Mouse (Mus musculus) frontal cortex, postnatal 10 days (tissue): ENCODE measurements around the gene Rnf10.

ENCODE experiments used
- DNase-seq, 2 experiments: peaks; one replicate each; pipeline ENCODE4 v3.0.0; 2022; ENCODE audit warnings: low spot score in 2 of 2, mixed read lengths in 1 of 2

Rnf10 gene

DNA sequence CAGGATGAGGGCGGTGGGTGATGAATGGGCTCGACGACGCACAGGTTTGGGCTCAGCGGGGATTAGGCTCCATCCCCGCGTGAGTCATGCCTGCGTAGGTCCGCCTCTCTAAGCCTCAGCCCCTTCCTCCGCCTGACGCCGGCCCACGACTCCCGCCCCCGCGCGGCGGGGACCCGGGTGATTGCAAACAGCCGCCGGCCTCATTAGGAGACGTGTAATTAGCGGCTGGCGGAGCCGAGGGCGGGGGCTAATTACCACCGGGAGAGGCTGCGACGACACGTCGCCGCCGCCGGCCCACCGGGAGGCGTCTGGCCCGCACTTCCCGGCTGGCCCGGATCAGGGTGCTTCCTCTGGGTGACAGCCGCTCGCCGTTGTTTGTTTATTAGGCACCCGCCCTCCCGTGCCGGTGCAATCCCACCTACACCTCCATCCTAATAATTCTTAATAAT lies 37.4 kb downstream of the Rnf10 start:
- peak; percentile 71 to 76 for DNase-seq

DNA sequence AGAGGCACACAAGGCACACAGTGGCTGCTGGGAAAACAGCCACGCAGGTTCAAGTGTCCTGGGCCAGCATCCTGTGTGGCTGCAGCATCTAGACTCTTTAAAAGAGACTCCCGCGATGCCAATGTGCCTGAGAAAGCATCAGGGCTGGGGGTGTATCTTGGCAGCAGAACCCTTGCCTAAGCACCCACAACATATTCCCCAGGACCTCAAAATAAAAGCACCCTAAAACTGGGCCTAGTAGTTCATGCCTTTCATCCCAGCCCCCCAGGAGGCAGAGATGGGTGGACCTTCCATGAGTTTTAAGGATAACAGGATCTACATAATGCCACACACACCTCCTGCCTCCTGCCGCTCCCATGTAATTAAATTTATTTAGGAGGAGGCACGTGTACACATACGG lies 38.2 kb downstream of the Rnf10 start:
- DNase-seq = no peak

DNA sequence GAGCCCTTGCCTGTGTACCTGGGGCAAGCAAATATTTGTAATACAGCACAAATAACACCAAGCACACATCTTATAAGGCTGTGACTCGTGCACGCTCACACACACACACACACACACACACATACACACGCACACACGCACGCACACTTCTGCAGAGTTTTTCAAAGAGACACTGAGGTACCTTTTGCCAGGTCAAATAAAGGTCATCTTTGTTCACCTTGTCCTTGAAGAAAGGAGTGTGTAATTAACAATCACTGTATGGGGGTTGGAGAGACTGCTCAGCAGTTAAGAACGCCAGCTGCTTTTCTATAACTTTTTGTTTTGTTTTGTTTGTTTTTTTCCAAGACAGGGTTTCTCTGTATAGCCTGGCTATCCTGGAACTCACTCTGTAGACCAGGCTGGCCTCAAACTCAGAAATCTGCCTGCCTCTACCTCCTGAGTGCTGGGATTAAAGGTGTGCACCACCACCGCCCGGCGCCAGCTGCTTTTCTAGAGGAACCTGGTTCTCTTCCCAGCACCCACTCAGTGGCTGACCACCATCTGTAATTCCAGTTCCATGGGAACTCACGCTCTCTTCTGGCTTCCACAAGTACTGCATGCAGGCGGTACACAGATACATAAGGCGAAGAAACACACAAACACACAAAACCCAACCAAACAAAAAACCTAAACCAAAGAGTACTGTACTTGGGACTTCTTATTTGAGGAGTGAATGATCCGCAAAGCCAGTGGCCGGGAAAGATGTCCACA lies 39.5 kb downstream of the Rnf10 start:
- no peak for DNase-seq

DNA sequence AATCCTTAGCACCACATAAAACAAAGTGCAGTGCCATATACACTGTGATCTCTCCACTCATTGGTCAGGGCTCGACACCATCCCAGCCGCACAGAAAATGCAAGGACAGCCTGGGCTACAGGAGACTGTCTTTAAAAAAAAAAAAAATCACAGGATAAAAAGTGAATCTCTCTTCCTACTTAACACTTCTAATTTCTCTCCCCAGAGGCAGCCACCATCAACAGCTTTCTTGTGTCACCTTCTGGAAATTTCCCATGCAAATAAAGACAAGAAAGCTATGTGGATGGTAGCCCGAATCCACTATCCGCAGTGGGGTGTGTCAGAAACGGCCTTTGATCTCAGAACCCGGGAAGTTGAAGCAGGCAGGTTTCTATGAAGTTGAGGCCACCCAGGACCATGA lies 40.2 kb downstream of the Rnf10 start:
- no peak for DNase-seq

DNA sequence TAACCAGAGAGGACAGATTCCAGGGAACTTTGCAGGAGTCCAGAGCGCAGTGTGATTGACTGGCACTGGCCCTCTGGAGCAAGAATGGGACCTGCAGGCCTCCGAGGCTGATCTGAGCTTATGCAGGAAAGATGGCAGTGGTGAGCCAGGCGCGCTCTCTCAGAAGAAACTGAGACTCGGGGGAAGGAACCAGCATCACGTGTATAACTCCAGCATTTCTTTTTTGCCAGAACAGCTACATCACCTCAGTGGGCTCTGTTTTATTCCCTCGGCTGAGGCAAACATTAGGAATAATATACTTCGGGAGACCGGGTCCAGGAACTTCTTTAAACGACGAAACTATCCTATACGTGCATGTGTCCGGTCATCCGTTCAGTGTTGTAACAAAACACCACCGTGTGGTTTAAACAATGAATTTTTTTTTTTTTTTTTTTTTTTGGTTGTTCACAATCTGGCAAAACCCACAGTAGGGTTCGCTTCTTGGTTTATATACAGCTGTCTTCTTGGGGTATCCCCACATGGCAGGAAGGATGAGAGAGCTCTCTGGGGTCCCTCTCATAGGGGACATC lies 41.1 kb downstream of the Rnf10 start:
- DNase-seq = no peak

DNA sequence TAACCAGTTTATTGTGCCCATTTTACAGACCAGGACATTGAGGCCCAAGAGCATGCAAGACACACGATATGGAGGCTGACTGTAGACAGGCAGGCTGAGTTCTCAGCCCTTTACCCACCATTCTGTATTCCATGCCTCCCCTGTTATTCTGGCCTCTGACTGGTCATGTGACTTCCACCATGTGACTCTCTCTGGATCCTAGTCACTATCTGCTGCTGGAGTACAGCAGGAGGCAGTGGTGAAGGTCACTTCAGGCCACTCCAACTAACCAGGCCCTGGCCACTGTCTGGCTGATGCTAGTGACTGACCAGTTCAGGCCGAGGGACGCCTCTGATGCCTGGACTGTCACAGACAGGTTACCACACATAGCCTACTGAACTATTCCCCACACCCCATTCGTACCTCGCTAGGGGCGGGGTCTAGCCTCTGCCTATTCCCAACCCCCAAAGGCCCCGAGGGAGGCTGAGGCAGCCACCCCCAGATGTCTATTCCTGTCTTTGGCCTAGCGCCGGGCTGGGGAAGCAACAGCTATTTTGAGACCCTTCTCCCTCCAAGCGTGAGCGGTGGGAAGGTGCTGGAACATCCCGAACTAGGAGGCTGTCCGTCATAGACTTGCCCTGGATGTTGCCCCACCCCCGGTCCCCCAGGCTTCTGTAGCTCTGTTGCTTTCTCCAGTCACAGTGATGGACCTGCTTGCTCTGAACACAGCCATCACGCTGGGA lies 41.7 kb downstream of the Rnf10 start:
- DNase-seq = peak; percentile 49 to 67

DNA sequence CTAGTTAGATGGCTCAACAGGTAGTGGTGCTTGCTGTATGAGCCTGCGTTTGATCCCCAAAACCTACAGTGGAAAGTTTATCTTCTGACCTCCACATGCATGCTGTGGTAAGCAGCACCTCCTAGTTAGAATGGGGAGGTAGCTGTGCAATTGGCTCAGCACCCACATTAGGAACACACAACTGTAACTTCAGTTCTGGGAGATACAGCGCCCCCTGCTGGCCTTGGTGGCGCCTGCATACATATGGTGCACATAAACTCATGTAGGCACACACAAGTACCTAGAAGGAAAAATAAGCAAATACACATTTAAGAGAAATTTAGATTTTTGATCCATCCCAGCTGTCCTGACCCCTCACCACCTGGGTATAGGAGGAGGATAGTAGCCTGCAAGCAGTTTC lies 50.2 kb downstream of the Rnf10 start:
- no peak for DNase-seq

DNA sequence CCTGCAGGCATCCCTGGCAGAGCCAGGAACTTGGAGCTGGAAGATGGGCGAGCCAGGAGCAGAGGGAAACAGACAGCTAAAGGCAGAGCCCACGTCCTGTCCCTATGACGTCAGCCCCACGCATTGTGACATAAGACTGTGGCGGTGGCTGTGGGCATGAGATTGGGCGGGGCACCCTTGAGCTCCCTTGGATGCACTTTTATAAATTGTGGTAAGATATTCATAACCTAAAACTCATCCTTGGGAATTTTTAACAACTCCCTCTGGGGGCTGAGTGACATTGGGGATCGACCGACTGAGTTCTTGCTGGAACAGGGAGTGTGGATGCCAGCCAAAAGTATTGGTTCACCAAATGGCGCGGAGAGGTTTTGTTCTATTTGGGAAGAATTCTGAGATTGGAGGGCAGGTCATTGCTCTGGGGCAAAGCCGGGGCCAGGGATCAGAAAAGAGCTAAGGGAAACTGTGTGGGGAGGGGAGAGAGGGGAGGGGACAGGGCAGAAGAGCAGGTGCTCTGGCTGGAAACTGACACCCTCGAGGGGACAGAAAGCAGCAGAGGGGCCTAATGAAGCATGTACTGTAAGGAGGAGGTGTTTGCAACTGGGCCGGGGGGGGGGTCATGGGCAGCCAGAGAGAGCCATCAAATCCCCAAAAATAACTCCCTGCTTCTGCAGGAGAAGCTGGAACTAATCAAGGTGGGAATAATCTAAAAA lies 51.6 kb downstream of the Rnf10 start:
- DNase-seq = no peak

DNA sequence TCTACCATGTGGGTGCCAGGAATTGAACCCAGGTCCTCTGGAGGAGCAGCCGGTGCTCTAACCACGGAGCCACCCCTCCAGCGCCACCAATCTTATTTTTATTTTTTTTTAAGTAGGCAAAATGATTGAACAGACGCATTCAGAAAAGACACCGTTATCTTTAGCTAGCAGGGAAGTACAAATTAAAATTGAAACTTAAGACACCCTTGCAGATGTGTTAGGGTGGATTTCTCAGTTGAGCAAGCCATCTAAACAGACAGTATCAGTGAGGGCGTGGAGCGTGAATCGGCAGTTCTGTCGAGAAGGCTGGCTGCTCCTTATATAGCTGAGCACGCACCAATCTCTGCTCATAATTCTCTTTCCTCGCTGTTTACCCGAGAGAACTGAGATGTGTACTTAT lies 54.7 kb downstream of the Rnf10 start:
- DNase-seq = no peak

DNA sequence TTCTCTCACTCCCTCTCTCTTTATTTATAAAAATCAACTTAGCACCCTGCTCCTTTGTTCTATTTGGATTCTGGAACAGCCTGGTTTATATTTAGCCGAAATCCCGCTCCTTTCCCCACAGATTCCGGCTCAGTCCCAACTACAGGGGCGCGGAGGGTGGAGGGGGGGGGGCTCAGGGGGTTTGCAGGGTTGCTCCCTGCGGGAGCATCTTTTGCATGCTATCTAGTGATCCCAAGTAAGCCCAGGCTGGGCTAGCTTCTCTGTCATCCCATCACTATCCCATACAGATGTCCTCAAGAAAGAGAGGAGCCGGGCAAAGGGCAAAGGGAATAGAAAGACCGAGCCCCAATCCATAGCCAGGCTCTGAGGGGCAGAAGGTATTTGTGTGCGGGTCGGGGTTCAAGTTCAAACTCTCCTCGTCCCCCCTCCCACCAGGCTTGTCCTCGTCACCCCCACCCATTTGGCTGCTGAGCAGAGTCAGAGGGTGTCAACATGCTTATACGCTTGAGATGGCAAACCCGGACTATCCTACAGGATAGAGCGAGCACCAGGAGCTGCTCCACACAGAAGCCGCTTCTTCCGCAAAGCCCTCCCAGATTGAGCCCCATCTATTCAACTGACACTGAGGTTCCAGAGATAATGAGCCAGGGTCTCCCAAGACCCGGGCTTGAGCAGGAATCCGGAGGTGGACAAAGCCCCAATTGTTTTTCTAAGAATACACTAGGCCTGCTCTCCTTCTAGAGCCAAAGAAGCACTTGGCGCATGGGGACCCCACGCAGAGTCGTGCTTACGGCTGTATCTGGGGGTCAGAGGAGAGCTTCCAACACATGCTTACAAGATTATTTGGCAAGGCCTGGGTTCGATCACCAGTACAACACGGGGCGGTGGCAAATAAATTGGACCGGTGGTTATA lies 57.2 kb downstream of the Rnf10 start:
- DNase-seq = no peak

DNA sequence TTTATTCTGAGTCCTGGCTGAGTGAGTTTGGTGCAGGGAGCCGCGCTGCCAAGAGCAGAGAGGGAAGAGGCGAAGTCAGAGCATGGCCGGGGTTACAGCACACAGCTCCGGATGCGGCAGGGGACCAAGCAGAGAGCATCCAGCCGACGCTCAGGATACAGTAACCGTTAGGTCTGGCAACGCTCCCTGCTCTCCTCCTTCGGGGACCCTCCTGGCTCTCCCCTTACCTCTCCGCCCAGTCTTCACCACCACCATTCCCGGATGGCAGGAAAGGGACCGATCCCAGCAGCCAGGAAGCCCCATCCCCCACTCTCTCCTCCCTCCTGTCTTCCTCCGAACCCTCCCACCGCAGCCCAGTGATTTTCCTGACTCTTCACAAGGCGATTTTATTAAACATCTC lies 57.8 kb downstream of the Rnf10 start:
- DNase-seq = peak in 1 of 2 experiments; percentile 48

DNA sequence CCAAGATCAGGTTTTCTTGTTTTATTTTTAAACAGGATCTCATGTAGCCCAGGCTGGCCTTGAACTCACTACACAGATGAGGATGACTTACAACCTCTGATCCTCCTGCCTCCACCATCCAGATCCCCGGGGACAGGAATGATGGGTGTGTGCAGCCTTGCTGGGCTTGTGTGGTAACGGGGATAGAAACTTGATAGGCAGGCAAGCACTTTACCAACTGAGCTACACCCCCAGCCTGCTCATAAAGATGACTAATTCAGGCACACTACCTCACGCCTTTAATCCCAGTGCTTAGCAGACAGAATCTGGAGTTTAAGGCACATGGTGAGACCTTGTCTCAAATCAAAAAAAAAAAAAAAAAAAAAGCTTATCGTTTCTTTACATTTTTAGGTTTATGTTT lies 59.8 kb downstream of the Rnf10 start:
- no peak for DNase-seq

DNA sequence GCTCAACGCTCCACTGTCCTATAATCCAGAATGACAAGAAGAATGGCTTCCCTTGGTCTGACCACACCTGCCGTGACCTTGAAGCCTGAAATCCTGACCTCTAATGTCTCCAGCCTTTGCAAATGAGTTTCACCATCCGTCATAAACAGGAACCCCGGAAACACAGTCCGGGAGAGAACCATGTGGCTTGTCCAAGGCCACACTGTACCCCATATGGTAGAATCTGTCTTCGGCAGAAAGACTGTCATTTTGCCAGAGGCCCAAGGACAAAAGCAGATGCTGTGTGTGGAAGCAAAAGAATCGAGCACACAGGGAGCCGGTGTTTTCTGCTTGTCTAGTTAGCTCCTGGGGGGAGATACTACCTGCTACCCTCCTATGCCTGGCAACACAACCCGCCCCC lies 60.2 kb downstream of the Rnf10 start:
- no peak for DNase-seq

DNA sequence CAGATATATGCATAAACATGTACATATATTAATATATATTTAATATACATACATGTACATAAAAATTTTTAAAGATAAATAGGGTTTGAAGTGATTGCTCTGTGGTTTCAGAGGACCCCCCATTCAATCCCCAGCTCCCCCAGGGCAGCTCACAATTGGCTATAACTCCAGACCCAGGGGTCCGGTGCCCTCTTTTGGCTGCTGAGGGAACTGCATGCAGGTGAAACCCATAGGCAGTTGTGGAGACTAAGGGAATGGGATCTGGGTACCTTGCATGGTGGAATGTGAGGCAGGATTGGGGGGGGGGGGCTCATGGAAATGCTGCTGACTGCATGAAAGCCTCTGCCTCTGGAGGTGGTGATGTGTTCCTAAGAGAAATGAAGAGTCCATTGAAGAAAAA lies 62.3 kb downstream of the Rnf10 start:
- DNase-seq = no peak

DNA sequence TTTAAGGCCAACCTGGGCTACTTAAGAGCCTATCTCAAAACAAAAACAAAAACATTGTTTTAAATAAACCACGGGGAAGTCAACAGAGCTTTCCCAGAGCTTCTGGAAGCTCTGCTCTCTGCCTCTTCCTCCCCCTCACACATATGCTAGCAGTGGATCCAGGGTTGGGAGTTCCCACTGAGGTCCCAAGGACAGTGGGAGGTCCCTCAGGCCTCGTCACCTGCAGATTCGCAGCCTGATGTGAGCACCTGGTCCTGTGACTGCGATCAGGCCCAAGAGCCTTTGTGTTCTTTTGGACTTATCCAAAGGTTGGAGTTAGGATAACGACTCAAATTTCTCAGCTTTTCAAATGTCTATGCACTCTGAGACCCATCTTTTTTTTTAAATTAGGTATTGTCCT lies 64.1 kb downstream of the Rnf10 start:
- DNase-seq = no peak

DNA sequence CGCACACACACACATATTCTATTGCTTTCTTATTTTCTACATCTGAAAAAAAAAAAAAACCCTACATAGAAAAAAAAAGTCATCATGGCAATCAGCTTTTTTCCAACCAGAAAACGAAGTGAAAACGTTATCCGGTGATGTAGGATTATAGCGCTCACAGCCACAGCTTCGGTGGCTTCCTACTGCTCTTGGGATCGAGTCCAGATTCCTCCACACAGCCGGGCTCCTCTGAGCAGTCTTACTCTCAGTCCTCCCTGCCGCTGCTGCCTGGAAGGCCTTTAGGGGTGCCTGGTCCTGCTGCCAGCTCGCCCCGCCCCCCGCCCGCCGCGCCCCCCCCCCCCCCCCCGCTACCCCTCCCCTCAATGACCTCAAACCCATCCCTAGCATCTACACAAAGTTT lies 64.8 kb downstream of the Rnf10 start:
- DNase-seq = no peak

DNA sequence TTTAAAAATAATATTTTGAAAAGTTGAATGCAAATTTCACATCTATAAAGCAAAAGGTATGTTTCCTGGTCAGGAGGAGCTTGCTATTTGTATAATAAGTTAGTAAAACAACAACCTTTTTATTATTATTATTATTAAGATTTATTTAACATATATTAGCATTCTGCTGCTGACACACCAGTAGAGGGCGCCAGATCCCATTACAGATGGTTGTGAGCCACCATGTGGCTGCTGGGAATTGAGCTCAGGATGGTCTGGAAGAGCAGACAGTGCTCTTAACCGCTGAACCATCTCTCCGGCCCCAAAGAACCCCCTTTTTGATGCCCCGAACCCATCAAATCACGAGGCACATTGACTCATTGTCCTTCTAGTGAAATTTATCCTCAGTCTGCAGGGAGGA lies 65.5 kb downstream of the Rnf10 start:
- DNase-seq = no peak

DNA sequence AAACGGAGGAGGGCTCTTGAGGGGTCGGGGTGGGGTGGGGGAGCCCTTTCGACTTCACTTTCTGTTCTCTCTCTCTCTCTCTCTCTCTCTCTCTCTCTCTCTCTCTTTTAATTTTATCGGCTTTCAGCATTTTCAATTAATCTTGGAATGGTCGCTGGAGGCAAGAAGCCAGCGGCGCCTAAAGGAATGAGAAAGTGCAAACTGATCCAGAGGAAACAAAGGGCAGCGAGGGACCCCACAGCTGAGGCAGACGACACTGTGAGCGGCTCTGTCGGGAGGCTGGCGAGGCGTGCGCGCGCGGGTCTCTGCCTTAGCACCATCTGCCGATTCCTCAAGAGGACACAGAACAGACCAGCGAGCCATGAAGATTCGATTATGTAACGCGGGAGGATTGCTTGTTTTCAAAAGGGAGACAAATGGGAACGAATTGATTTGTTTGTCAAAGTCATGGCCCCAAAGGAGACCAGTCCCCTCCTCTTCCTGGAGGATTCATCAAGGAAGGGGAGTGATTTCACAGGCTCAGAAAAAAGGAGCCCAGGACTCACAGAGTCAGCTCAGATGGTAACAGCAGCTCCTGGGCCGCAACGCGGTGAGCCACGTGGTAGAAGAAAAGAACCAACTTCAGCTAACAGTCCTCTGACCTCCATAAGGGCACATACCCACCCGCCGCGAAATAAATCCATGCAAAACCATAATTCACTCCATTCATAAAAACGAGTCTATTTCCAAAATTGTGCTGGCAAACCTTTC lies 68.0 kb downstream of the Rnf10 start:
- peak in 1 of 2 experiments; percentile 39 for DNase-seq

DNA sequence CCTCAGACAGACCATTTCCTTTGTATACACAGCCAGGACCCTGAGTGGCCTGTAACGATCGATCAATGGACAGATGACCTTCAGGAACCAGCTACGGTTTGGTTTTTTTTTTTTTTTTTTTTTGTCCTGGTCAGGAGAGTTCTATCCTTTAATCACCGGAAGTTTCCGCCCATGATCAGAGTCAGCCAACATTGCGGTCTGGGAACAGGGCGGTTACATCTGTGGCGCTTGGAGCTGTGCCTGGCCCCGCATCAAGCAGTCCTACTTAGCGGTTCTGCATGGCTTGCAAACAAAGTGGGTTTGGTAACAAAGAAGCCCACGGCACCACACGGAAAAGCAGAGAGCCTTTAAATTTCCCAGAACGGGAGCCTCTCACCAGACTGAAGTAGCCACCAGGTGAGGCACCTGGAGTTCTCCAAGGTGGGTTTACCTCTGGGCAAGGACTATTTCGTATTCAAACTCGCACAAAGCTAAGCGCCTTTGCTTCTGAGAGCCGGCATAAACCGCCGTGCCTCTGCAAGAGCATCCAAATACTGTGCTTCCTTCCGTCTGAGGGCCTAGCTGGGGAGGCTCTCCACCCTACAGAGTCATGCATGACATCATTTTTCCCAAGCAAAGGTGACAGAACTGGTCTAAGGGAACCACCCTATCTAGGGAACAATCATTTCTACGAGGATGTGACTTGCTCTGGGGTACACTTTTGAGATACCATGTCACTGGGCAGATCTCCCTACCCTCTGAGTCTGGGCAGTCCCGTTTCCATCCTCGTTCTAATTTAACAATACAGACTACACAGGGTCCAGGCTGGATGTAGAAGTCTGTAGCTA lies 68.8 kb downstream of the Rnf10 start:
- no peak for DNase-seq
